Mouse (Mus musculus): Measurements from ENCODE around the gene Marveld3. TPM values are rescaled to one million over a fixed set of nuclear protein-coding genes. Genes with fewer than 3 reads are reported as not detected.

Gene Marveld3
- 1.2 and 2.0 TPM in 2 replicates for polyA plus RNA-seq (2015; fragmentation: Nextera tagmentation; extraction: Ambion mirVana)

DNA sequence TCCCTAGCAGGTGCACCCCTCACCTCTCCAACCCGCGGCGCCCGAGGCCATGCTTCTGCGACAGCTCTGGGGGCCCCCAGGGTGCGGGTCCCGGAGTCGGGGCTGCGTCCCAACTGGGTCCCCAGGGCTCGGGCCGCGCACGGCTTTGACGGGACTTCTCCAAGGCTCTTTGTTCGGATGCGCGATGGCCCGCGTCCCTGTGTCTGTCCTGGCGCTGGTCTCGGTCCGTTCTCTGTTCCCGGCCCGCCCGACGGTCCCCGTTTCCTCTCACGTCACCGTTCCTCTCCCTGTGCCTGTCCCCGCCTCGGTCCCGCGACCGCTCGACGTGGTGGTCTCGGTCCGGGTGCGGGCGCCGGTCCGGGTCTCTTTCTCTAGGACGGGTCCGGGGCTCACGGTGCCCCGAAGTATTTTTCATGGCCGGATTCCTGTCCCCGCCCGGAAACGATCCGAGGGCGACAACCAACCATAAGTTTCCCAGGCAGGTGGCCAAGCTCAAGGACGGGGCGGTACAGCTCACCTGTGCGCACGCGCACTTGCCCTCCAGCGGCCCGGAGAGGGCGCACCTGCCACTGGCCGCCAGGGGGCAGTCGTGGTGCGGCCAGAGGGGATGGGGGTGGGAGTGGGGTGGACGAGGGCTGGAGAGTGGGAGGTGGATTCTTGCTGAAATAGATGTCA, at the start of gene Marveld3:
Gene Marveld3, minus strand, starts transcription at position 511 of the 675 bp plus-strand sequence.
- Histone ChIP-seq H3K4me1 (replicated peaks) (peaks cover 20% of the 10 kb centered on the region), H3K9ac (peak within 1 kb of the TSS; percentile 60), H3K4me2 (peak within 1 kb of the TSS; percentile 60), H3K4me3 (peak within 1 kb of the TSS; percentile 41), H3K9me3 (no peaks in the 10 kb centered on the region), H3K36me3 (no peaks in the 10 kb centered on the region), H3K27me3 (peaks cover 48% of the 10 kb centered on the region), H3K27ac (no peak within 1 kb of the TSS)
- ATAC-seq (ENCODE audit: low FRiP score): peak; percentile 54
- whole genome bisulfite sequencing: 2% methylated on average over 64 of the region's 64 CpGs

DNA sequence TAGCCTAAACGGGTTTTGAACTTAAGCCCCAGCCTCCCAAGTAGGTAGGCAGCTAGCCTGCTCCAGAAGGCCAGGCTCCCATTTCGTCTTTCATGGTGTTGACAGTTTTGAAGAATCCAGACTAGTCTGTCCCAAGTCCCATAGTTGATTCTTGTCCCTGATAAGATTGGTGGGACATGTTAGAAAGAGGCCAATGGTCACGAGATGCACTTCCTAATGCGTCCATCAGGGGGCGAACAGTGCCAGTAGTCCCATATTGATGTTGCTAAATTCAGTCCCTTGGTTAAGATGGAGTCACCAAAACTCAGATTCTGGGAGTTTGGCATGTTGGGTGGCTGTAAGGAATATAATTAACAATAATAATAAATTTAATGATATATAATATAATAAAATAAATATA, 48.9 kb upstream of the Marveld3 start:
- H3K27me3 ChIP-seq: peaks cover 2% of the 10 kb centered on the region; the same call in 1 of the 2 replicates
- H3K27ac ChIP-seq: no peak overlapping the region
- H3K36me3 ChIP-seq: no peaks in the 10 kb centered on the region
- H3K4me3 ChIP-seq: no peak overlapping the region
- ATAC-seq (ENCODE audit: low FRiP score): no peak
- no peak overlapping the region for H3K4me2 ChIP-seq
- no peak overlapping the region for H3K9ac ChIP-seq
- no peaks in the 10 kb centered on the region for H3K9me3 ChIP-seq
- peaks cover 10% of the 10 kb centered on the region for H3K4me1 ChIP-seq (replicated peaks)
- 33% methylated on average over 5 of the region's 5 CpGs for WGBS

DNA sequence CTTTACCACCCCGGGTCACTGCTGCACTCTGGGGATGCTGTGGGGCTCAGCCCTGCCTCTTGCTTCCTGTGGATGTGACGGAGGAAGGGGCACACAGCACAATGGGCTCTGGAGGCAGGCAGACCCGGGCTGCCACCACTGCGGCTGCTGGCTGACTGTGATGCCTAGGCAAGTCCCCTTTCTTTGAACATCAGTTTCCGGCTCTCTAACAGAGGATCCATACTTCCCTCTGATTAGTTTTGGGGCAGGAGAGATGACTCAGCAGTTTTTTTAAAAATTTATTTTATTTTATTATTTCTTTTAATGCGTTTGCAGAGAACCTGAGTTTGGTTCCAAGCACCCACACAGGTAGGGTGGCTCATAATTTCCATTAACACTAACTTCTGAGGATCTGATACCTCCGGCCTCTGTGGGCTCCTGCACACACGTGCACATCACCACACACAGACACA, 47.0 kb upstream of the Marveld3 start:
- WGBS: 73% methylated on average over 8 of the region's 8 CpGs
- H3K36me3 ChIP-seq: no peaks in the 10 kb centered on the region
- H3K9me3 ChIP-seq: no peaks in the 10 kb centered on the region
- H3K4me1 ChIP-seq (replicated peaks): peaks cover 10% of the 10 kb centered on the region
- ATAC-seq (ENCODE audit: low FRiP score): no peak
- H3K4me2 ChIP-seq: no peak overlapping the region
- no peak overlapping the region for H3K4me3 ChIP-seq
- H3K9ac ChIP-seq: no peak overlapping the region
- H3K27me3 ChIP-seq: peaks cover 2% of the 10 kb centered on the region; the same call in 1 of the 2 replicates
- H3K27ac ChIP-seq: no peak overlapping the region

DNA sequence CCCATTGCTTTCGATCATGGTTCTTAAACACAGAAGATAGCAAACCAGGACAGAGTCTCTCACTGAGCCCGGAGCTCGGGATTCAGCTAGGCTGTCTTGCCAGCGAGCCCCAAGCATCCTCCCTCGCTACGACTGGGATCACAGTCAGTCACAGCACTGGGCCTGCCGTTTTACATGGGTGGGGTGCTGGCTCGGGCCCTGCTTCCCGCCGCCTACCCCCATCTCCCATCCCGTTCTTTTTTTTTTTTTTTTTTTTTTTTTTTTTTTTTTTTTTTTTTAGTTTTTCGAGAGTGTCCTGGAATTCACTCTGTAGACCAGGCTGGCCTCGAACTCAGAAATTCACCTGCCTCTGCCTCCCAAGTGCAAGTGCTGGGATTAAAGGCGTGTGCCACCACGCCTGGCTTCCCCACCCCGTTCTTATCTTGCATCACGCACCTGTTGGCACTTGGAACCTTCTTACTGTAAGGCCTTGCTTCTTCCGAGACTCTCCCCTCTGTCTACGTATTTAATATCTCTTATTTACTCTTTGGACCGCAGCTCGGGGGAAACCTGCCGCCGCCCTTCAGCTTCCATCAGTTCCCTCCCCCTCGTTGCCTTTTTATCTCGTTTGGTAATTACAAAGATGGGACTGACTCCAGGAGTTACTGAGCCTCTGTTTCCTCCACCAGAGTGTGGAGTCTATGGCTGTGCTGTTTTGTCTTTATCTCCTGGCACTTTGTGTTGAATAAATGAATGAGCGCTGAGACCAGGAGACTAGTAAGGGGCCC, 46.4 kb upstream of the Marveld3 start:
- H3K9me3 ChIP-seq: no peaks in the 10 kb centered on the region
- WGBS: 89% methylated on average over 25 of the region's 26 CpGs

DNA sequence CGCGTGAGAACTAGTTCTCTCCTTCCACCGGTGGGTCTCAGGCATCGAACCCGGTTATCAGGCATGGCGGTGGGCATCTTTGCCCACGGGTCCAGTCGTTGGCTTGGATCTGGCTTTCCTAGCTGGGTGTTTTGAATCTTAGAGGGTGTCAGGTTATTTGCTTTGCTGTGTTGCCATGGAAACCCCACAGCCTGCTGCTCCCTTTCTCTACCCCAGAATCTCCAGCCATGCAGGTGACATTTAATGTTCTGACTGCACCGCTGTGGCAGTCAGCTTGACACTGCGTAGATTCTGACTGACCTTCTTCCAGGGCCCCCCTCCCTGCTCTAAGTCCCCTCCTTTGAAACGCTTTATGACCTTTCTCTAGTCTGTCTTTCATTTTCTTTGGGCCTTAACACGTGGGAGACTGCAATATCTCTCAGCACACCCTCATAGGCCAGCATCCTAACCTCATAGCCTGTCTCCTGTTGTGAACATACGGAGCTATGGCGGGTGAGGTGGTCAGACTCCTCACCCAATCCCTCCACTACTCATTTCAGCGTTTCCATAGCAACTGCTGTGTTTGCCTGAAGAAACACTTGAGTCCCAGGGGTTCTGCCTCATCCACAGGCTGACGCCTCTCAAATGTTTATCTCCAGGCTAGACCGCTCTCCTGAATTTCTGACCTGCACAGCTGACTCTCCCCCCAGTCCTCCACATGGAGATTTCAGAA, 44.5 kb upstream of the Marveld3 start:
- Histone ChIP-seq H3K4me3 (no peak overlapping the region), H3K4me1 (replicated peaks) (peaks cover 10% of the 10 kb centered on the region), H3K9ac (0 out of 2 replicates have a peak overlapping the region, but pooled peaks have one; percentile 24), H3K27ac (peak overlapping the region; percentile 79), H3K9me3 (no peaks in the 10 kb centered on the region), H3K36me3 (no peaks in the 10 kb centered on the region), H3K4me2 (no peak overlapping the region), H3K27me3 (0 out of 2 replicates have a peak, but pooled peaks cover under 1% of the 10 kb centered on the region)
- peak; percentile 79 for ATAC-seq (ENCODE audit: low FRiP score)
- WGBS: 52% methylated on average over 17 of the region's 17 CpGs

More for the DNA sequence above, 46.4 kb upstream of the Marveld3 start:
- Histone ChIP-seq H3K4me1 (replicated peaks) (peaks cover 10% of the 10 kb centered on the region), H3K4me3 (no peak overlapping the region), H3K27me3 (peaks cover 2% of the 10 kb centered on the region; the same call in 1 of the 2 replicates), H3K27ac (no peak overlapping the region), H3K36me3 (no peaks in the 10 kb centered on the region), H3K9ac (no peak overlapping the region), H3K4me2 (no peak overlapping the region)
- ATAC-seq (ENCODE audit: low FRiP score): no peak

DNA sequence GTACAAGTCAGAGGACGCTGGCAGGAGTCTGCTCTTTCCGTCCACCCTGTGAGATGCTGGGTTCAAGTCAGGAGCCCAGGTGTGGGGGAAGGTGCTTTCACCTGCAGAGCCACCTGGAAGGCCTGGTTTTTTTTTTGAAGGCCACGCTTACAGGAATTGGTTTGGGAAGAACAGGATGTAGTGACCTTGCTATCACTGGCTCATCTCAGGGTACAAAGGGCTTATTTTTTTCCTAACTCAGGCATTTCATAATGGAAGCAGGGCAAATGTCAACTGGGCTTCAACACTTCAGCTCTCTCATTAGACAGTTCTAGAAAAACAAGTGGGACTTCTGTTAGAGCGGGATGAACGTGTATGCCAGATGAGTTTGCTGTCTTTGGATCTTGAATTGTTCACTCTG, 42.3 kb upstream of the Marveld3 start:
- WGBS: 85% methylated on average over 5 of the region's 5 CpGs

DNA sequence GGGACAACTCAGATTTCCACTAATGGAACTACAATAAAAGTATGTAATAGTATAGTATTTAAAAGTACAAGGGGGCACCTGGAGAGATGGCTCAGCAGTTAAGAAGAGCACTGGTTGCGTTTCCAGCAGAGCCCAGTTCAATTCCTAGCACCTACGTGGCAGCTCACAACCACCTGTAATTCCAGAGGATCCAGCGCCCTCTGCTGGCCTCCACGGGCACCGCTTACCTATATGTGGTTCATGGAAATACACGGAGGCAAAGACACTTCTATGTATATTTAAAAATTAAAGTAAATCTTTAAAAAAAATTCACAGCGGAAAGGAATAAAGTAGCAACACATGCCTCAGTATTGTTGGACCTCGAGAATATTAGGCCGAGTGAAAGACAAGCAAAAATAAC, 41.0 kb upstream of the Marveld3 start:
- H3K4me3 ChIP-seq: no peak overlapping the region
- WGBS: 30% methylated on average over 9 of the region's 9 CpGs
- ATAC-seq (ENCODE audit: low FRiP score): no peak
- no peak overlapping the region for H3K27ac ChIP-seq
- no peak overlapping the region for H3K9ac ChIP-seq
- peaks cover 10% of the 10 kb centered on the region for H3K4me1 ChIP-seq (replicated peaks)
- no peaks in the 10 kb centered on the region for H3K27me3 ChIP-seq
- H3K36me3 ChIP-seq: no peaks in the 10 kb centered on the region
- no peaks in the 10 kb centered on the region for H3K9me3 ChIP-seq
- H3K4me2 ChIP-seq: no peak overlapping the region

More for the DNA sequence above, 42.3 kb upstream of the Marveld3 start:
- no peak overlapping the region for H3K4me2 ChIP-seq
- no peaks in the 10 kb centered on the region for H3K36me3 ChIP-seq
- ATAC-seq (ENCODE audit: low FRiP score): no peak
- H3K27me3 ChIP-seq: no peaks in the 10 kb centered on the region
- no peak overlapping the region for H3K4me3 ChIP-seq
- no peaks in the 10 kb centered on the region for H3K9me3 ChIP-seq
- peaks cover 10% of the 10 kb centered on the region for H3K4me1 ChIP-seq (replicated peaks)
- H3K9ac ChIP-seq: no peak overlapping the region
- no peak overlapping the region for H3K27ac ChIP-seq

DNA sequence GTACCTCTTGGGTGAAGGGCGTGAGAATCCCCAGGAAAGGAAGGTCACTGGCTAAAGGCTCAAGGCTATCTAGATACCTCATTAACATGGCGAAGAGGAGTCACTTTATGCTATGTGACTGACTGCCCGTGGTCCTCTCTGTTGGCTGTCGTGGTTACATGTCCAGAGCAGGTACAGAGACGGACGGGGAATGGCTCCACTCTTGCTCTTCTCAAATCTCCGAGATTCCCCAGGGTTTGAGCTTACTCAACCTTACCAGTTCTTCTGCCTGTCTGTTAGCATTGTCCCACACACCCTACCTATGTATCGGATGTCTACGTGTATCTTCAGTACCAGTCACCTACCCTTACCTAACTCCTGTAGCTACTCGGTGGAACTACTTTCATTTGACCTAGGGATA, 38.0 kb upstream of the Marveld3 start:
- WGBS: 89% methylated on average over 10 of the region's 10 CpGs
- ATAC-seq (ENCODE audit: low FRiP score): no peak
- Histone ChIP-seq H3K4me2 (no peak overlapping the region), H3K4me3 (no peak overlapping the region), H3K9me3 (no peaks in the 10 kb centered on the region), H3K9ac (no peak overlapping the region), H3K36me3 (no peaks in the 10 kb centered on the region), H3K27ac (no peak overlapping the region), H3K4me1 (replicated peaks) (no peaks in the 10 kb centered on the region), H3K27me3 (no peaks in the 10 kb centered on the region)

DNA sequence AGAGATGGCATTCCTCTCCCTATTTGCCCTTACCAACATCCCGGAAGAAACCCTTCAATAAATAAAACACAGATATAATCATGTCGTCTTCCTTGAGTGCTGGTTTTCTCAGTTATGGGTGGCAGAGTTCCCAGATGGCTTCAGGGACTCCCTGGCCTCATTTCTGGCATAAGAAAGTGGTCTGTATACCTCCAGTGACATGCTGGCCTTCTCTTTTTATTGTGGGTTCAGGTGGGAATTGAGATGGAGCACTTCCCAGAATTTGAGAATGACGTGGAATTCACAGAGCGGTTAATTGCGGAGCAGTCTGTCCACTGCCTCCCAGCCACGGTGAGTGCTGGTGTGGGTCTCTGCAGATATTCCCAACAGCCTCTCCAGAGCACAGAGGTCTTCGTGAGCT, 36.1 kb upstream of the Marveld3 start:
- no peaks in the 10 kb centered on the region for H3K9me3 ChIP-seq
- H3K4me1 ChIP-seq (replicated peaks): no peaks in the 10 kb centered on the region
- no peak overlapping the region for H3K4me2 ChIP-seq
- 83% methylated on average over 7 of the region's 7 CpGs for WGBS
- no peak overlapping the region for H3K9ac ChIP-seq
- H3K27me3 ChIP-seq: no peaks in the 10 kb centered on the region
- no peak for ATAC-seq (ENCODE audit: low FRiP score)
- H3K27ac ChIP-seq: no peak overlapping the region
- no peaks in the 10 kb centered on the region for H3K36me3 ChIP-seq
- H3K4me3 ChIP-seq: no peak overlapping the region

DNA sequence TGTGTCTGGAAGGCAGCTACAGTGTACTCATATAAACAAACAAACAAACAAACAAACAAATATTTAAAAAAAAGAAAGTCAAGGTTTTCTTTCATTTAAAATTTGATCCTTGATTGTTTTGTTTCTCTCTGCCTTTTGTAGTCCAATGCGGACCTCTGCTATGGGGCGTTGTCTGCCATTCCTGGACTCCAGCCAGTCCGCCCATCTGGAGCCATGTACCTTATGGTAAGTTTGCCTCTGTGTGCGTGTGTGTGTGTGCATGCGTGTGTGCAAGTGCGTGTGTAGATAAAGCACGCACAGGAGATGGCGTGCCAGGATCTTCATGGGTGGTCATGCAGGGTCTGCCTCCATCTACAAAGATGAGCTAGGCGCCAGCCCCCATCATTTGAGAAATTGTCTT, 35.4 kb upstream of the Marveld3 start:
- Histone ChIP-seq H3K27ac (no peak overlapping the region), H3K9ac (no peak overlapping the region), H3K36me3 (no peaks in the 10 kb centered on the region), H3K27me3 (no peaks in the 10 kb centered on the region), H3K4me2 (no peak overlapping the region), H3K4me1 (replicated peaks) (no peaks in the 10 kb centered on the region), H3K9me3 (no peaks in the 10 kb centered on the region), H3K4me3 (no peak overlapping the region)
- ATAC-seq (ENCODE audit: low FRiP score): no peak
- WGBS: 87% methylated on average over 9 of the region's 9 CpGs

DNA sequence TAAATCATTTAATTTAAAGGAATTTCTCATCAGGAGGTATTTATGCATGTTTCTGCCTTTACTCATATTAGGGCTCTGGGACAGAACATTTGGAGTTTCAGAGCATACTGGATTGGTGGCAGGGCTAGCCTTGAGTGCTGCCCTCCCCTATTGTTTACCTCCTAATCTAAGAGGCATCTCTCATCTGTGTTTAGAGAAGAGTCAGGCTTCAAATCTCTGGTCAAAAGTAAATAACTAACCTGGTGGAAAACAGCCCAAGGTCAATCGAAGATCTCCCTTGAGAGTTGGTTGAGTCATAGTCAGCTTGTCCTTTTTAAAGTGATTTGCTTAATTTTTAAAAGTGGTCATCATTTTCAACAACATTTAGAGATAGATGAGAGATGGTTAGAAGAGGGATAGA, 30.9 kb upstream of the Marveld3 start:
- Histone ChIP-seq H3K36me3 (no peaks in the 10 kb centered on the region), H3K4me2 (no peak overlapping the region), H3K27ac (no peak overlapping the region), H3K4me1 (replicated peaks) (no peaks in the 10 kb centered on the region), H3K27me3 (no peaks in the 10 kb centered on the region), H3K9ac (no peak overlapping the region), H3K9me3 (no peaks in the 10 kb centered on the region), H3K4me3 (no peak overlapping the region)
- 80% methylated on average over 1 of the region's 1 CpGs for WGBS
- ATAC-seq (ENCODE audit: low FRiP score): no peak

DNA sequence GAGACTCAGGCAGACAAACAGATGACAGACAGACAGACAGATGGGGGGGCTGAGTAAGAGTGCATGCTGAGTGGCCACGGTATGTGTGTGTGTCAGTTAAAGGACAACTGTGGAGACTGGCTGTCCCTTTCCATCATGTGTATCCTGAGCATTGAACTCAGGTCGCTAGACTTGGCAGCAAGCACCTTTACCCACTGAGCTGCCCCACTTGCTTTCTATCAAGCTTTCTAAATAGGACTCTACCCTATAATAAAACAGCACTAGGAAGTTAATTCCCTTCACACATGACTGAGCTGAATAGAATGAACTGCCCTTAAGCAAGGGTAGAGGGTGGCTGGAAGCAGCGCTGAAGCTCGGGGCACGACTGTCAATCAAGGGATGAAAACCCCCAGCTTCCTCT, 30.2 kb upstream of the Marveld3 start:
- Histone ChIP-seq H3K4me2 (no peak overlapping the region), H3K4me1 (replicated peaks) (no peaks in the 10 kb centered on the region), H3K4me3 (no peak overlapping the region), H3K27me3 (no peaks in the 10 kb centered on the region), H3K9me3 (no peaks in the 10 kb centered on the region), H3K36me3 (no peaks in the 10 kb centered on the region), H3K27ac (no peak overlapping the region), H3K9ac (no peak overlapping the region)
- ATAC-seq (ENCODE audit: low FRiP score): no peak
- WGBS: 76% methylated on average over 5 of the region's 5 CpGs

Measured in hindbrain, embryonic 13.5 days (tissue).